Mouse (Mus musculus): Measurements from ENCODE around the gene Tll2. TPM values are rescaled to one million over a fixed set of nuclear protein-coding genes. Genes with fewer than 3 reads are reported as not detected.

The Tll2 gene
- total RNA-seq, 1 experiment from 2014 or later = 0.05 TPM

- ATAC-seq (replicated peaks; ENCODE audit: low read depth, poor library complexity, severe bottlenecking) = no peak
Observed at GRCm38 (mm10) chr19:41164447-41165095, 42.1 kb downstream of the Tll2 start.

- ATAC-seq (replicated peaks; ENCODE audit: low read depth, poor library complexity, severe bottlenecking) = no peak
Observed at GRCm38 (mm10) chr19:41160388-41160787, 46.2 kb downstream of the Tll2 start.

GRCm38 (mm10) chr19:41154681-41155080 is 52.0 kb downstream of the Tll2 start:
- ATAC-seq (replicated peaks; ENCODE audit: low read depth, poor library complexity, severe bottlenecking) = no peak

GRCm38 (mm10) chr19:41152462-41152861 is 54.2 kb downstream of the Tll2 start:
- no peak for ATAC-seq (replicated peaks; ENCODE audit: low read depth, poor library complexity, severe bottlenecking)

GRCm38 (mm10) chr19:41152016-41152370 is 54.6 kb downstream of the Tll2 start:
- no peak for ATAC-seq (replicated peaks; ENCODE audit: low read depth, poor library complexity, severe bottlenecking)

- ATAC-seq (replicated peaks; ENCODE audit: low read depth, poor library complexity, severe bottlenecking) = no peak
Observed at GRCm38 (mm10) chr19:41151321-41152015, 55.2 kb downstream of the Tll2 start.

- ATAC-seq (replicated peaks; ENCODE audit: low read depth, poor library complexity, severe bottlenecking) = no peak
Observed at GRCm38 (mm10) chr19:41140961-41141360, 65.7 kb downstream of the Tll2 start.

- ATAC-seq (replicated peaks; ENCODE audit: low read depth, poor library complexity, severe bottlenecking) = no peak
Observed at GRCm38 (mm10) chr19:41139629-41140028, 67.0 kb downstream of the Tll2 start.

- ATAC-seq (replicated peaks; ENCODE audit: low read depth, poor library complexity, severe bottlenecking) = no peak
Observed at GRCm38 (mm10) chr19:41123009-41123408, 83.6 kb downstream of the Tll2 start.

- no peak for ATAC-seq (replicated peaks; ENCODE audit: low read depth, poor library complexity, severe bottlenecking)
Observed at GRCm38 (mm10) chr19:41119924-41120323, 86.7 kb downstream of the Tll2 start.

- ATAC-seq (replicated peaks; ENCODE audit: low read depth, poor library complexity, severe bottlenecking) = no peak
Observed at GRCm38 (mm10) chr19:41118346-41118745, 88.3 kb downstream of the Tll2 start.

GRCm38 (mm10) chr19:41117334-41117733 is 89.3 kb downstream of the Tll2 start:
- no peak for ATAC-seq (replicated peaks; ENCODE audit: low read depth, poor library complexity, severe bottlenecking)

- ATAC-seq (replicated peaks; ENCODE audit: low read depth, poor library complexity, severe bottlenecking) = no peak
Observed at GRCm38 (mm10) chr19:41114611-41115010, 92.0 kb downstream of the Tll2 start.

- ATAC-seq (replicated peaks; ENCODE audit: low read depth, poor library complexity, severe bottlenecking) = no peak
Observed at GRCm38 (mm10) chr19:41113911-41114531, 92.6 kb downstream of the Tll2 start.

GRCm38 (mm10) chr19:41112609-41113008 is 94.0 kb downstream of the Tll2 start:
- ATAC-seq (replicated peaks; ENCODE audit: low read depth, poor library complexity, severe bottlenecking) = no peak

GRCm38 (mm10) chr19:41109991-41110390 is 96.6 kb downstream of the Tll2 start:
- no peak for ATAC-seq (replicated peaks; ENCODE audit: low read depth, poor library complexity, severe bottlenecking)

GRCm38 (mm10) chr19:41109496-41109895 is 97.1 kb downstream of the Tll2 start:
- ATAC-seq (replicated peaks; ENCODE audit: low read depth, poor library complexity, severe bottlenecking) = no peak

GRCm38 (mm10) chr19:41108666-41109065 is 98.0 kb downstream of the Tll2 start:
- ATAC-seq (replicated peaks; ENCODE audit: low read depth, poor library complexity, severe bottlenecking) = no peak

GRCm38 (mm10) chr19:41107530-41107929 is 99.1 kb downstream of the Tll2 start:
- no peak for ATAC-seq (replicated peaks; ENCODE audit: low read depth, poor library complexity, severe bottlenecking)

- ATAC-seq (replicated peaks; ENCODE audit: low read depth, poor library complexity, severe bottlenecking) = 0 out of 2 replicates have a peak, but pooled peaks have one; percentile 39
Observed at GRCm38 (mm10) chr19:41104922-41105321, 101.7 kb downstream of the Tll2 start.

GRCm38 (mm10) chr19:41101390-41101789 is 105.2 kb downstream of the Tll2 start:
- no peak for ATAC-seq (replicated peaks; ENCODE audit: low read depth, poor library complexity, severe bottlenecking)

Data from common myeloid progenitor, adult 5-6 weeks (primary cell).